Mouse (Mus musculus) cerebellum, adult 18-20 months (tissue): ENCODE results near the gene Mark4.

Source experiments
- DNase-seq, 2 experiments: peaks; one replicate each; pipeline ENCODE4 v3.0.0; 2021

Mark4 gene

GRCm38 (mm10) chr7:19458591-19459111 is at the start of gene Mark4:
TSS of gene Mark4 (minus strand) at chr7:19458821.
- DNase-seq: peak; percentile 71 to 81

GRCm38 (mm10) chr7:19507612-19507981 is 49.0 kb upstream of the Mark4 start:
- no peak for DNase-seq

- peak; percentile 31 to 55 for DNase-seq
Observed at GRCm38 (mm10) chr7:19506969-19507611, 48.5 kb upstream of the Mark4 start.

- DNase-seq: no peak
Observed at GRCm38 (mm10) chr7:19506326-19506725, 47.7 kb upstream of the Mark4 start.

GRCm38 (mm10) chr7:19503481-19504068 is 45.0 kb upstream of the Mark4 start:
- peak; percentile 67 to 71 for DNase-seq

GRCm38 (mm10) chr7:19501658-19502057 is 43.0 kb upstream of the Mark4 start:
- no peak for DNase-seq

- no peak for DNase-seq
Observed at GRCm38 (mm10) chr7:19500420-19501363, 42.1 kb upstream of the Mark4 start.

GRCm38 (mm10) chr7:19498326-19498725 is 39.7 kb upstream of the Mark4 start:
- DNase-seq: no peak

- no peak for DNase-seq
Observed at GRCm38 (mm10) chr7:19496214-19496555, 37.6 kb upstream of the Mark4 start.

GRCm38 (mm10) chr7:19495521-19496213 is 37.0 kb upstream of the Mark4 start:
- no peak for DNase-seq

GRCm38 (mm10) chr7:19494751-19495474 is 36.3 kb upstream of the Mark4 start:
- DNase-seq: no peak

GRCm38 (mm10) chr7:19491731-19492130 is 33.1 kb upstream of the Mark4 start:
- DNase-seq: no peak

GRCm38 (mm10) chr7:19489525-19489924 is 30.9 kb upstream of the Mark4 start:
- DNase-seq: no peak

GRCm38 (mm10) chr7:19486549-19486948 is 27.9 kb upstream of the Mark4 start:
- DNase-seq: no peak

- DNase-seq: no peak
Observed at GRCm38 (mm10) chr7:19485488-19485887, 26.9 kb upstream of the Mark4 start.

- no peak for DNase-seq
Observed at GRCm38 (mm10) chr7:19483281-19483680, 24.7 kb upstream of the Mark4 start.

- DNase-seq: no peak
Observed at GRCm38 (mm10) chr7:19477624-19478384, 19.2 kb upstream of the Mark4 start.

- no peak for DNase-seq
Observed at GRCm38 (mm10) chr7:19477084-19477483, 18.5 kb upstream of the Mark4 start.

- DNase-seq: peak; percentile 55 to 82
Observed at GRCm38 (mm10) chr7:19473875-19474443, 15.3 kb upstream of the Mark4 start.

- DNase-seq: no peak
Observed at GRCm38 (mm10) chr7:19472403-19472802, 13.8 kb upstream of the Mark4 start.

GRCm38 (mm10) chr7:19470308-19470707 is 11.7 kb upstream of the Mark4 start:
- no peak for DNase-seq
